Mouse (Mus musculus) MEL (cell line): ENCODE measurements around the gene Mlxip. TPM values are rescaled to one million over a fixed set of nuclear protein-coding genes. Genes with fewer than 3 reads are reported as not detected.

Source experiments
- DNase-seq: peaks from one replicate; pipeline ENCODE4 v3.0.0; 2011; ENCODE audit warnings: low read depth, low spot score
- H3K27ac ChIP-seq: 2 replicates; pipeline ENCODE4 v1.5.1; 2012; ENCODE audit warnings: low read depth, mild to moderate bottlenecking, control low read depth, low read length, moderate library complexity; ENCODE audit not compliant: control insufficient read depth
- H3K27me3 ChIP-seq, 2 experiments: fragments of 150-350 bp in 1 of 2; sonication (generic) in 1 of 2; 2 replicates each; pipeline ENCODE4 v1.6.1; 2012; ENCODE audit warnings: low read length in 2 of 2, mild to moderate bottlenecking in 2 of 2, improper control_type of control experiment in 1 of 2, moderate library complexity in 1 of 2; ENCODE audit not compliant: insufficient read depth in 2 of 2, control insufficient read depth in 1 of 2
- H3K36me3 ChIP-seq, 2 experiments: 2 replicates each; pipeline ENCODE4 v1.6.1; 2012 to 2014; ENCODE audit warnings: low read length in 2 of 2, improper control_type of control experiment in 1 of 2, inconsistent platforms in 1 of 2, mild to moderate bottlenecking in 1 of 2; ENCODE audit not compliant: insufficient read depth in 2 of 2, control insufficient read depth in 1 of 2
- H3K4me1 ChIP-seq, 2 experiments: fragments of 150-350 bp in 1 of 2; sonication (generic) in 1 of 2; 2 replicates each; pipeline ENCODE4 v1.6.1; 2012; ENCODE audit warnings: low read length in 2 of 2, improper control_type of control experiment in 1 of 2, mild to moderate bottlenecking in 1 of 2; ENCODE audit not compliant: insufficient read depth in 2 of 2, control insufficient read depth in 1 of 2
- H3K4me3 ChIP-seq, 2 experiments: fragments of 150-350 bp in 1 of 2; sonication (generic) in 1 of 2; 2 replicates each; pipeline ENCODE4 v1.5.1; 2012; ENCODE audit warnings: low read depth in 2 of 2, low read length in 2 of 2, mild to moderate bottlenecking in 2 of 2, moderate library complexity in 2 of 2, control low read depth in 1 of 2, improper control_type of control experiment in 1 of 2; ENCODE audit not compliant: control insufficient read depth in 1 of 2, insufficient read depth in 1 of 2
- H3K79me2 ChIP-seq: 2 replicates; pipeline ENCODE4 v1.6.1; 2012; ENCODE audit warnings: mild to moderate bottlenecking, low read length, moderate library complexity; ENCODE audit not compliant: control insufficient read depth, poor library complexity, insufficient read depth
- H3K9ac ChIP-seq: 2 replicates; pipeline ENCODE4 v1.6.1; 2012; ENCODE audit warnings: low read depth, mild to moderate bottlenecking, control low read depth, low read length, moderate library complexity; ENCODE audit not compliant: control insufficient read depth, poor library complexity, severe bottlenecking
- H3K9me3 ChIP-seq: fragments of 150-350 bp; sonication (generic); replicated peaks from 2 replicates; pipeline ENCODE4 v1.6.1; 2012; ENCODE audit warnings: mild to moderate bottlenecking, low read length, improper control_type of control experiment, moderate library complexity; ENCODE audit not compliant: insufficient read depth
- CHD1 ChIP-seq: IDR thresholded peaks from 2 replicates; pipeline ENCODE4 v1.6.1; 2012; ENCODE audit warnings: low read depth, mild to moderate bottlenecking, inconsistent platforms, low read length, improper control_type of control experiment
- CTCF ChIP-seq, 3 experiments: IDR thresholded peaks in 2 of 3; conservative IDR thresholded peaks in 1 of 3; 2 replicates each; pipeline ENCODE4 v1.5.1; 2011 to 2012; ENCODE audit warnings: low read length in 3 of 3, low read depth in 2 of 3, mild to moderate bottlenecking in 2 of 3, improper control_type of control experiment in 1 of 3, inconsistent platforms in 1 of 3, mixed read lengths in 1 of 3, moderate library complexity in 1 of 3; ENCODE audit not compliant: control insufficient read depth in 1 of 3, insufficient read depth in 1 of 3, poor library complexity in 1 of 3, severe bottlenecking in 1 of 3
- E2F4 ChIP-seq: IDR thresholded peaks from 2 replicates; pipeline ENCODE4 v1.6.1; 2011; ENCODE audit warnings: low read depth, low read length, improper control_type of control experiment, borderline replicate concordance
- ELF1 ChIP-seq: IDR thresholded peaks from 2 replicates; pipeline ENCODE4 v1.6.1; 2014; ENCODE audit warnings: low read depth, mild to moderate bottlenecking, inconsistent platforms, low read length, improper control_type of control experiment, moderate library complexity
- EP300 ChIP-seq, 2 experiments: IDR thresholded peaks; 2 replicates each; pipeline ENCODE4 v1.6.1; 2011; ENCODE audit warnings: improper control_type of control experiment in 2 of 2, low read length in 2 of 2, low read depth in 1 of 2, mild to moderate bottlenecking in 1 of 2
- ETS1 ChIP-seq: IDR thresholded peaks from 2 replicates; pipeline ENCODE4 v1.6.1; 2012; ENCODE audit warnings: low read depth, mild to moderate bottlenecking, inconsistent platforms, low read length, improper control_type of control experiment, moderate library complexity
- HCFC1 ChIP-seq: IDR thresholded peaks from 2 replicates; pipeline ENCODE4 v1.6.1; 2012; ENCODE audit warnings: low read depth, mild to moderate bottlenecking, inconsistent platforms, low read length, improper control_type of control experiment, moderate library complexity
- JUND ChIP-seq: IDR thresholded peaks from 2 replicates; pipeline ENCODE4 v1.6.1; 2011; ENCODE audit warnings: low read depth, mild to moderate bottlenecking, improper control_type of control experiment, low read length
- MAFK ChIP-seq: IDR thresholded peaks from 2 replicates; pipeline ENCODE4 v1.6.1; 2011; ENCODE audit warnings: low read depth, mild to moderate bottlenecking, low read length, improper control_type of control experiment, borderline replicate concordance
- MXI1 ChIP-seq: IDR thresholded peaks from 2 replicates; pipeline ENCODE4 v1.6.1; 2011; ENCODE audit warnings: mild to moderate bottlenecking, low read depth, low read length, improper control_type of control experiment
- MYB ChIP-seq: IDR thresholded peaks from 2 replicates; pipeline ENCODE4 v1.6.1; 2011; ENCODE audit warnings: mild to moderate bottlenecking, low read depth, low read length, improper control_type of control experiment
- MYC ChIP-seq: IDR thresholded peaks from 2 replicates; pipeline ENCODE4 v1.6.1; 2011; ENCODE audit warnings: low read depth, mild to moderate bottlenecking, low read length, improper control_type of control experiment, moderate library complexity
- NELFE ChIP-seq: IDR thresholded peaks from 2 replicates; pipeline ENCODE4 v1.6.1; 2011; ENCODE audit warnings: low read depth, low read length, improper control_type of control experiment
- POLR2A ChIP-seq, 2 experiments: IDR thresholded peaks; 2 replicates each; pipeline ENCODE4 v1.6.1; 2011 to 2012; ENCODE audit warnings: low read length in 2 of 2, mild to moderate bottlenecking in 2 of 2, control low read depth in 1 of 2, improper control_type of control experiment in 1 of 2, low read depth in 1 of 2, moderate library complexity in 1 of 2; ENCODE audit not compliant: control insufficient read depth in 1 of 2, insufficient read depth in 1 of 2, poor library complexity in 1 of 2
- POLR2AphosphoS5 ChIP-seq: IDR thresholded peaks from 2 replicates; pipeline ENCODE4 v1.6.1; 2012; ENCODE audit warnings: low read depth, borderline replicate concordance, mild to moderate bottlenecking, inconsistent platforms, low read length, moderate library complexity, mixed read lengths
- RAD21 ChIP-seq: IDR thresholded peaks from 2 replicates; pipeline ENCODE4 v1.6.1; 2011; ENCODE audit warnings: mild to moderate bottlenecking, low read depth, low read length, improper control_type of control experiment
- RCOR1 ChIP-seq: IDR thresholded peaks from 2 replicates; pipeline ENCODE4 v1.6.1; 2012; ENCODE audit warnings: low read depth, mild to moderate bottlenecking, inconsistent platforms, low read length, improper control_type of control experiment
- SIN3A ChIP-seq: IDR thresholded peaks from 2 replicates; pipeline ENCODE4 v1.6.1; 2012; ENCODE audit warnings: low read length, improper control_type of control experiment, inconsistent platforms
- SMC3 ChIP-seq: IDR thresholded peaks from 2 replicates; pipeline ENCODE4 v1.6.1; 2011; ENCODE audit warnings: low read depth, low read length, improper control_type of control experiment
- UBTF ChIP-seq: IDR thresholded peaks from 2 replicates; pipeline ENCODE4 v1.6.1; 2012; ENCODE audit warnings: low read depth, mild to moderate bottlenecking, inconsistent platforms, low read length, improper control_type of control experiment, moderate library complexity, borderline replicate concordance; ENCODE audit not compliant: insufficient read depth
- ZC3H11A ChIP-seq: IDR thresholded peaks from 2 replicates; pipeline ENCODE4 v1.6.1; 2012; ENCODE audit warnings: low read depth, mild to moderate bottlenecking, inconsistent platforms, low read length, improper control_type of control experiment
- polyA plus RNA-seq, 2 experiments: library from polyadenylated mRNA; stranded (reverse) in 1 of 2; unstranded in 1 of 2; fragments of >175 nt in 1 of 2; fragments of >200 nt in 1 of 2; gene quantifications; 2 replicates each; pipeline versions ENCODE4 v1.2.1 to v1.2.4; 2012; ENCODE audit warnings: low replicate concordance in 2 of 2, low read depth in 1 of 2; ENCODE audit not compliant: insufficient read length in 2 of 2, insufficient read depth in 1 of 2, missing spikeins in 1 of 2
- total RNA-seq: library from RNA; depleted of rRNA; stranded (reverse); fragments of 300-350 nt; gene quantifications from 2 replicates; pipeline ENCODE4 v1.2.3, GENCODE M21; 2012

Gene Mlxip
- total and polyA plus RNA-seq, 3 experiments = 5.2 to 21.9 TPM; not detected in 1

- DNase-seq = no peak
- Histone ChIP-seq H3K4me1 (no peaks in the 10 kb centered on the region), H3K36me3 (peaks cover 0 to 6% of the 10 kb centered on the region in 2 experiments; a peak in 1 of 4 replicates)
Observed at GRCm38 (mm10) chr5:123439312-123439711, 44.7 kb downstream of the Mlxip start.

GRCm38 (mm10) chr5:123439941-123440340 is 45.3 kb downstream of the Mlxip start:
- TF ChIP-seq CTCF (IDR thresholded peaks at IDR 0.05 in 2 of 3, conservative IDR thresholded peaks at IDR 0.05 in 1 of 3; ENCODE audit: control insufficient read depth in 1 of 3, insufficient read depth in 1 of 3, low read depth in 2 of 3, low read length in 3 of 3, poor library complexity in 1 of 3, severe bottlenecking in 1 of 3) (peak; percentile 37 to 49 (median 46)), MYC (no peak), SMC3 (peak; percentile 43), ZC3H11A (0 out of 2 replicates have a peak, but pooled peaks have one; percentile 8)
- TF ChIP-seq, all 39 proteins: peak for 3
- Histone ChIP-seq H3K36me3 (peaks cover 0 to 6% of the 10 kb centered on the region in 2 experiments; a peak in 1 of 4 replicates), H3K27me3 (no peaks in the 10 kb centered on the region), H3K79me2 (no peaks in the 10 kb centered on the region), H3K27ac (no peak overlapping the region), H3K9me3 (no peaks in the 10 kb centered on the region), H3K4me1 (no peaks in the 10 kb centered on the region), H3K4me3 (no peak overlapping the region), H3K9ac (no peak overlapping the region)
- DNase-seq = peak; percentile 16

More at GRCm38 (mm10) chr5:123439312-123439711, 44.7 kb downstream of the Mlxip start:
- no peak overlapping the region for H3K27ac ChIP-seq
- no peaks in the 10 kb centered on the region for H3K9me3 ChIP-seq
- no peaks in the 10 kb centered on the region for H3K79me2 ChIP-seq
- TF ChIP-seq UBTF = no peak
- TF ChIP-seq MXI1 = no peak
- TF ChIP-seq MYB = no peak
- TF ChIP-seq POLR2AphosphoS5 = no peak
- no peak for TF ChIP-seq MAFK
- TF ChIP-seq ELF1 = no peak
- TF ChIP-seq HCFC1 = no peak
- no peak for TF ChIP-seq EP300 (IDR thresholded peaks at IDR 0.05; ENCODE audit: low read depth in 1 of 2, low read length in 2 of 2)
- TF ChIP-seq SIN3A = no peak
- no peak for TF ChIP-seq POLR2A (IDR thresholded peaks at IDR 0.05; ENCODE audit: control insufficient read depth in 1 of 2, insufficient read depth in 1 of 2, low read depth in 1 of 2, low read length in 2 of 2, poor library complexity in 1 of 2)
- TF ChIP-seq CHD1 = no peak
- no peak for TF ChIP-seq ETS1
- TF ChIP-seq JUND = no peak
- TF ChIP-seq RAD21 = no peak
- TF ChIP-seq NELFE = no peak
- no peak for TF ChIP-seq RCOR1
- no peak for TF ChIP-seq E2F4
- no peak for TF ChIP-seq SMC3
- TF ChIP-seq, all 39 proteins: peak for 0
- Histone ChIP-seq H3K27me3 (no peaks in the 10 kb centered on the region), H3K9ac (no peak overlapping the region), H3K4me3 (no peak overlapping the region)
